Mouse (Mus musculus) intestine, embryonic 16.5 days (tissue): ENCODE results near the gene Eif4e1b. TPM values are rescaled to one million over a fixed set of nuclear protein-coding genes. Genes with fewer than 3 reads are reported as not detected.
A peak's percentile ranks its signal among the peaks of the same experiment; 100 is the strongest.

Experiments
- ATAC-seq: fragments of 200-750 bp; cut with Nextera tagmentation; 2 replicates; pipeline ENCODE4 v1.8.0; 2017; ENCODE audit warnings: moderate TSS enrichment, moderate library complexity
- H3K27ac ChIP-seq: fragments of 300-500 bp; sonication (generic); 2 replicates; pipeline ENCODE4 v1.5.1; 2014; ENCODE audit warnings: mild to moderate bottlenecking, low read length
- H3K27me3 ChIP-seq: fragments of 300-500 bp; sonication (generic); replicated peaks from 2 replicates; pipeline ENCODE4 v1.6.1; 2014; ENCODE audit warnings: low read length, control low read depth, mixed read lengths; ENCODE audit not compliant: control insufficient read depth, insufficient read depth
- H3K36me3 ChIP-seq: fragments of 300-500 bp; sonication (generic); 2 replicates; pipeline ENCODE4 v1.6.1; 2014; ENCODE audit warnings: low read length, control low read depth; ENCODE audit not compliant: control insufficient read depth, insufficient read depth
- H3K4me1 ChIP-seq: fragments of 300-500 bp; sonication (generic); 2 replicates; pipeline ENCODE4 v1.6.1; 2014; ENCODE audit warnings: low read length, control low read depth, mixed read lengths; ENCODE audit not compliant: control insufficient read depth, insufficient read depth
- H3K4me2 ChIP-seq: fragments of 300-500 bp; sonication (generic); 2 replicates; pipeline ENCODE4 v1.6.1; 2014; ENCODE audit warnings: low read depth, low read length, control low read depth
- H3K4me3 ChIP-seq: fragments of 300-500 bp; sonication (generic); 2 replicates; pipeline ENCODE4 v1.5.1; 2014; ENCODE audit warnings: mild to moderate bottlenecking, low read length
- H3K9ac ChIP-seq: fragments of 300-500 bp; sonication (generic); 2 replicates; pipeline ENCODE4 v1.6.1; 2014; ENCODE audit warnings: low read depth, low read length
- H3K9me3 ChIP-seq: fragments of 300-500 bp; sonication (generic); 2 replicates; pipeline ENCODE4 v1.6.1; 2016; ENCODE audit warnings: low read length, control low read depth; ENCODE audit not compliant: control insufficient read depth
- whole genome bisulfite sequencing: fragments of 180-500 bp; shearing (Covaris S2); extraction: QIAGEN DNeasy Blood & Tissue Kit; methylation state at CpG from one replicate; pipeline ENCODE4 v1.1.7; 2014; 5-methylcytosine and 5-hydroxymethylcytosine counted together
- polyA plus RNA-seq: library from polyadenylated mRNA; unstranded; fragments of >200 nt; fragmentation: Nextera tagmentation; extraction: Ambion mirVana; gene quantifications from 2 replicates; pipeline ENCODE4 v1.2.1, GENCODE M21; 2015

The Eif4e1b gene
- polyA plus RNA-seq, 1 experiment from 2014 or later = not detected

DNA sequence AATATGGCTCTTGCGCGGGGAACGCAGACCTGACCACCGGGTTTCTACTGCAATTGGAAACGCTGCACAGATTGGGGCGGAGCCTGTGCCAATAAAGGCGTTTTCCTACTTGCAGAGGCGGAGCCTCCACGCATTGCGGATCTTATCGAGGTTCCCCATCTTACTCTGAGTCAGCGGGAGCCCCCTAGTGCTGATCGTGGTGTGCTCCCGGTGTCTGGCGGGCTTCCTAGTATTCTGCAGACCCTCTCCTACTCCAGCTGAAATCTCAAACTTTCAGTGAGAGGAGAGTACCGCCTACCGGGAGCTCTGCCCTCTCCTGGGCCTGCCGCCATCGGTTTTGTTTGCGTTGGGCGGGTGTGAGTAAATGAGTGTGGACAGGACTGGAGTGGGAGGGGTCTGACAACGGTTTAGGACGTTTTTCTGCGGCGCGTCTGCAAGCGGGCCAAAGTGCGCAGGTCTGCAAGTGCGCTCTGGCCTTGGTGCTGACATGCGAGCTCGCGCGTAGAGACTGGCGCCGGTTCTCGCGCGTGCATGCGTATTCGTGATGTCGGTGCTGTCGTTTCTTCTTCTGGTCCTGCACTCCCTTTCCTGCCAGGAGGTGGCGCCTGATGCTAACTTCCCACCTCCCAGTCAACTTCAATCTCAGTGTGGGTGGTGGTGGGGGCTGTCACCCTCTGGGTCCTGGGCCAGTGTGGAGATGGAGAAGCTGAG is 25.6 kb upstream of the Eif4e1b start:
- H3K4me1 ChIP-seq = peaks cover 10% of the 10 kb centered on the region; the same call in 1 of the 2 replicates
- no peak overlapping the region for H3K27ac ChIP-seq
- no peaks in the 10 kb centered on the region for H3K36me3 ChIP-seq
- WGBS = under 1% methylated on average over 43 of the region's 43 CpGs
- peak overlapping the region; percentile 49 for H3K4me3 ChIP-seq
- H3K27me3 ChIP-seq = peaks cover 23% of the 10 kb centered on the region
- H3K9ac ChIP-seq = no peak overlapping the region
- no peaks in the 10 kb centered on the region for H3K9me3 ChIP-seq
- H3K4me2 ChIP-seq = peak overlapping the region; percentile 77
- peak; percentile 89 for ATAC-seq

DNA sequence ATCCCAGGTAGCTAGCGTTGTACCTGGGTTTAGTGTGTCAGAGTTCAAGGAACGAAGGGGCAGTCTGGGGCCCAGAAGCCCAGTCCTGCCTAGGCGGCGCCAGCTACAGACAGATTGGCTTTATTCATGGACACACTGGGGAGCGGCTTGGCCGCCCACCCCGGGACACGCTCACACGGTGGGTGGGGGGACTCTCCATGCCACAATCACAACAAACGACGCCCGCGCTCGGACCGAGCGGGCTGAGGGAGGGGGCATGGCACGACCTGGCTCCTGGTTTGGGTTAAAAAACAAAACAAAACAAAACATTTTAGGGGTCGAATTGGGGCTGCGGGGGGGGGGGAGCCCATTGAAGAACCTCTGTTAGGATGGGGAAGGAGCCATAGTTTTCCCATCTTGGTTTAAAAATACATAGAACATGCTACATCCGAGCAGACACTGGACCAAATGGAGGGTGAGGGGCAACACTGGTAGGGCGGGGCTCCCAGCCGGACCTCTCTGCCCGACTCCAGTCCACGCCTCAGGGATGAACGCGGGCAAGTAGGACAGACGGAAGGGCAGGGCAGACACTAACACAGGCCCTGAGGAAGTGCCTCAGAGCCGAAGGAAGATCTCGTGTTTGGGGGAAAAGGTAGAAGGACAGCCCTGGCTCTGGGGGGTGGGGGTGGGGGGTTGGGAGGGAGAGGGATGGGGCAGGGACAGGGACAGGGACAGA is 24.9 kb upstream of the Eif4e1b start:
- Histone ChIP-seq H3K36me3 (no peaks in the 10 kb centered on the region), H3K4me2 (peak overlapping the region; percentile 77), H3K9me3 (no peaks in the 10 kb centered on the region), H3K9ac (no peak overlapping the region), H3K27ac (no peak overlapping the region), H3K4me3 (peak overlapping the region; percentile 49), H3K4me1 (peaks cover 10% of the 10 kb centered on the region; the same call in 1 of the 2 replicates), H3K27me3 (peaks cover 27% of the 10 kb centered on the region)
- ATAC-seq = no peak
- whole genome bisulfite sequencing = 3% methylated on average over 29 of the region's 29 CpGs

DNA sequence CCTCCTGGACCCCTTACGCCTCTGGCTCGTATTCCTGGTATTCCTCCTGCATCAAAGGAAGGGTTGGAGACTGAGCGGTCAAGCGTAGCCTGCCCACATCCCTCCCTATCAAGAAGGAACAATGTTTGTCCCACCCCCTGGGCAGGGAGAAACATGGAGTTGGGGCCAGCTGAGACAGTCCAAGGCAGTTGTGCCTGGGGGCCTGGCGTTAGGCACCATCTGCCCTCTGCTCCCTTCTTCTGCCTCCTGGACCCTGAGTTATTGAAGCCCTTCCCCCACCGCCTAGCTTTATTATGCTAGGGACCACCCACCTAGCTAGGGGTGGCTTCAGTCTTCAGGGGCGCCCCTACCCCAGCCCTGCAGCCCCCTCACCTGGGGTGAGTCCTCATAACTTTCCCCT is 24.3 kb upstream of the Eif4e1b start:
- Histone ChIP-seq H3K4me1 (peaks cover 10% of the 10 kb centered on the region; the same call in 1 of the 2 replicates), H3K36me3 (no peaks in the 10 kb centered on the region), H3K9me3 (no peaks in the 10 kb centered on the region), H3K9ac (no peak overlapping the region), H3K4me3 (no peak overlapping the region), H3K4me2 (no peak overlapping the region), H3K27ac (no peak overlapping the region), H3K27me3 (peaks cover 33% of the 10 kb centered on the region)
- WGBS = 12% methylated on average over 7 of the region's 7 CpGs
- no peak for ATAC-seq

DNA sequence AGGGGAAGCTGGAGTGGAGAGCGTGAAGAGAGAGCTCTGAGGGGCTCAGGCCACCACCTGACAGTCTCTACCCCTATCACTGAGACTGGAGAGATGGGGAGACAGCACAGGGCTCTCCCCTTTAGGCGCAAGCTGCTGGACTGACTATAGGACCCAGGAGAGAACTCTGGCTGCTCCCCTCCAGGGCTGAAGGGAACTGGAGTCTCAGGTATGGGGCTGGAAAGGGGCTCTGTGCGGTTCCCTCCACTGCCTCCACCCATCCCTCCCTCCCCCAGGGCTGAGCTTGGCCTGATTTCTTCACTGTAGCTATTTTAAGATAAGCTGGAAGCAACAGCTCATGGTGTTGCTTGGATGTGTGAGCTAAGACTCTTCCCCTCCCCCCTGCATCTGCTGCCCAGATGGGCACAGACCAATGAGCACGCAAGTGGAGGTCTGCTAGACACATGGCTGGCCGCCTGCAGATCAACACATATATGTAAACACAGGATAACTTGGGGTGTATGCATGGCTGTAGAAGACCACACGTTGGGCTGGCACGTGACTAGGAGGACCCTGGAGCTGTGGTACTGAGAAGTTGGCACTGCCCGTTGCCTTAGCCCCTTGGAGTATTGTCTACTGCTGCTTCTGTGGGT is 23.5 kb upstream of the Eif4e1b start:
- Histone ChIP-seq H3K9me3 (no peaks in the 10 kb centered on the region), H3K4me1 (peaks cover 10% of the 10 kb centered on the region; the same call in 1 of the 2 replicates), H3K4me2 (no peak overlapping the region), H3K9ac (no peak overlapping the region), H3K36me3 (no peaks in the 10 kb centered on the region), H3K27ac (no peak overlapping the region), H3K27me3 (peaks cover 41% of the 10 kb centered on the region), H3K4me3 (no peak overlapping the region)
- 55% methylated on average over 8 of the region's 8 CpGs for WGBS
- ATAC-seq = no peak

DNA sequence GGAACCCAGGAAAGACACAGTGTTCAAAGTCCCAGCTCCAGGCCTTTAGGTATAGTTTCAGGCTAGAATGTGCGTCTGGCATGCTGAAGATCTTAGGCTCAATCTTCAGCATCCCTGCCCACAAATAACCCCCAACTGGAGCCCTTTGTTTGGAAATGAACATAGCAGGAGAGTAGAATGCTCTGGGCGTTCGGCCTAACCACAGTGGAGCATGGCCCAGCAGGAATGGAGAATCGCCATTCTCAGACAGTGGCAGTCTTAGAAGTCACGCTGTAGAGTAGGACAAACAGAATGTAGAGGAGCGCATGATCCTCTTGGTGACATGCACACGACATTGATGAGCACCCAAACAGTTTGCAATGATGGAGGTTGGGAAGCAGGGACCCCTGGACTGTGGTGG is 22.9 kb upstream of the Eif4e1b start:
- Histone ChIP-seq H3K9me3 (no peaks in the 10 kb centered on the region), H3K27me3 (peaks cover 47% of the 10 kb centered on the region), H3K36me3 (no peaks in the 10 kb centered on the region), H3K27ac (no peak overlapping the region), H3K9ac (no peak overlapping the region), H3K4me1 (peaks cover 13% of the 10 kb centered on the region), H3K4me3 (no peak overlapping the region), H3K4me2 (no peak overlapping the region)
- 82% methylated on average over 7 of the region's 7 CpGs for WGBS
- ATAC-seq = no peak

DNA sequence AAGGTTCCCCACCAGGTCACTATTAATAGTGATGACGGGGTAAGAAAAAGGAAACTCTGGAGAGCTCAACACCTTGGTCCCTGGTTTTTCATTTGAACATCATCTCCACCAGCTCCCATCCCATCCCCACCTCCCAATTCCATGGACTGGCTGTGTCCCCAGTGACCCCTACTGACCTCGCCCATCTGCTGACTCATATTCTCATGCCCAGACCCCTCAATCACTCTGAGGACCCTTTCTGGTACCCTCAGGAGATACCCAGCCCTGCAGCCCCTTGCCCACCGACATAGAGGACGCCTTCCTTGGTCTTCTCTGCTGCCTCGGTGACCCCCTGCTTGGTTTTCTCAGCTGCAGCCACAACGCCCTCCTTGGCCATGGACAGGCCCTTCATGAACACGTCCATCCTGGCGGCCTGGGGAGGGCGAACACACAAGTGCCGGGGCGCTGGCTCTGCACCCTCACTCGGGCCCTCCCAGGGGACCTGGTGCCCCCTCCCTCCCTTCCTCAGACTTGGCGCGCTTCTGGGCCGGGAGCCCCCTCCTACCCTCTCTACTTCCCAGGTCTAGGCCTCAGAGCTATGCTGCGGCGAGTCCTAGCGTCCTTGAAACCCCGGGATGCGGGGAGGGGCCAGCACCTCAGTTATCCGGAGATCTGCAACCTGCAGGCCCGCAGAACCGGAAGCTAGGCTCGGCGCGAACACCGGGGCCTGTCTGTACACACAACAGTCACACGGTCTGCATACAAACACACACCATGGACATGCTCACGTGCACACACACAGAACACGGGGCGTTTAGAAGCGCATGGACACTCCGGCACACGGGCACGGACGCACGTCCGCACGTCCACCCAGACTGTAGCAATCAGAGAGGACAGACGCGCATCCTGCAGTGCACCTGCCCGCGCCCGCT is 18.3 kb upstream of the Eif4e1b start:
- Histone ChIP-seq H3K36me3 (no peaks in the 10 kb centered on the region), H3K4me3 (peak overlapping the region; percentile 36), H3K27ac (no peak overlapping the region), H3K9me3 (no peaks in the 10 kb centered on the region), H3K27me3 (peaks cover 46% of the 10 kb centered on the region), H3K9ac (no peak overlapping the region), H3K4me2 (peak overlapping the region; percentile 52), H3K4me1 (peaks cover 6% of the 10 kb centered on the region)
- peak; percentile 31; the same call in 1 of the 2 replicates for ATAC-seq
- 6% methylated on average over 44 of the region's 44 CpGs for WGBS

DNA sequence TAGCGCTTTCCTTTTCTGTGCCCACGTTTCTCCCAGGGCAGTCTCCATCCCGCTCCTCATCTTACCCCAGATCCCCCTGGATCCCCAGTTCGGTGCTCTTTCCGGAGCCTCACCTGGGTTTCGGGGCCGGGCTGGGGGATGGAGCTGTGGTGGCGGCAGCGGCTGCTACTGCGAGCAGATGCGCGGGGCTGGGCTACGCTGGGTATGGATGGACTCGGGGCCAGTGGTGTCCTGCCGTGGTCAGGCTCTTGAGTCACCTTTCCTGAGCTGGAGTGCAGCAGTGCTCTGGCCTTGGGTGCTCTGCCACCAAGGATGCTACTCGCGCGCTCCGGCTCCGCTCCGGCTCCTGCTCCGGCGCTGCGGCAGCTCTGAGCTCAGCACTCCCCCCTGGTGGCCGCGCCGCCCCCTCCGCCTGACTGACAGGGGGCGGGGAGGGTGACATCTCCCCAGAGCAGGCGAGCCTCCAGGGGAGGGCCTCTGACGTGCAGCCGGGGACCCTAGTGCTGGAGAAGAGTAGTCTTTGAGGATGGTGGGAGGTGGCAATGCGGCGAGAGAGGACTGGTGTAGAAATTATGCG is 17.5 kb upstream of the Eif4e1b start, which contains the start of gene Sncb:
Gene Sncb (minus strand): TSS at position 404 of the 577 bp plus-strand sequence.
- peak; percentile 60; the same call in 1 of the 2 replicates for ATAC-seq
- WGBS = 2% methylated on average over 35 of the region's 35 CpGs

DNA sequence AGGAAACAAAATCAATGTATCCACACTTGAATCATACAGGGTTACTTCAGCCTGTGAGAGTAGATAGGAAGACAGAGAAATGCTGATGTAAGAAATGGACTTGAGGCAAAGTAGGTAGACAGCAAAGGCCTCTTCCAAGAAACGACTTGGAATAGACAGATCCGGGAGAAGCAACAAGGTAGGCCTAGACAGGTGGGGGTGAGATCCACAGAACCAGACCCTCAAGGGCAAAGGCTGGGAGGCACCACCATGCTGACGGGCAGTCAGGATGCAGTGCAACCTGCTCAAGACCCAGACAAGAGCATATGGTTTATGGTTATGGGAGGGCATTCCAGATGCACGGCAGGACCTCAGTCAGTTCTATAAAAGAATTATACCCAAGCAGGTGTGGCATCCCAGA is 16.8 kb upstream of the Eif4e1b start:
- no peaks in the 10 kb centered on the region for H3K36me3 ChIP-seq
- H3K4me3 ChIP-seq = no peak overlapping the region
- 76% methylated on average over 4 of the region's 4 CpGs for WGBS
- peaks cover 44% of the 10 kb centered on the region for H3K27me3 ChIP-seq
- no peak overlapping the region for H3K9ac ChIP-seq
- no peak overlapping the region for H3K4me2 ChIP-seq
- peaks cover 6% of the 10 kb centered on the region for H3K4me1 ChIP-seq
- H3K27ac ChIP-seq = no peak overlapping the region
- no peak for ATAC-seq
- H3K9me3 ChIP-seq = no peaks in the 10 kb centered on the region

More for the DNA sequence above, 17.5 kb upstream of the Eif4e1b start, which contains the start of gene Sncb:
- Histone ChIP-seq H3K27me3 (peaks cover 44% of the 10 kb centered on the region), H3K36me3 (no peaks in the 10 kb centered on the region), H3K27ac (no peak within 1 kb of the TSS), H3K4me3 (peak within 1 kb of the TSS; percentile 36), H3K4me2 (peak within 1 kb of the TSS; percentile 52), H3K9me3 (no peaks in the 10 kb centered on the region), H3K4me1 (peaks cover 6% of the 10 kb centered on the region), H3K9ac (no peak within 1 kb of the TSS)
